Mouse (Mus musculus) urinary bladder, adult 2 months (tissue): ENCODE results near the gene Dnaja3. TPM values are rescaled to one million over a fixed set of nuclear protein-coding genes. Genes with fewer than 3 reads are reported as not detected.

Experiments used
- DNase-seq: peaks from one replicate; pipeline ENCODE4 v3.0.0; 2022; ENCODE audit warnings: low spot score
- polyA plus RNA-seq: library from polyadenylated mRNA; depleted of rRNA; stranded (reverse); fragments of >200 nt; gene quantifications from 2 replicates; pipeline ENCODE4 v1.2.3, GENCODE M21; 2012

The Dnaja3 gene
- polyA plus RNA-seq, 1 experiment = 37.9 TPM

- DNase-seq = no peak
Observed at GRCm38 (mm10) chr16:4642937-4643336, 3.1 kb downstream of the Dnaja3 start.

DNA sequence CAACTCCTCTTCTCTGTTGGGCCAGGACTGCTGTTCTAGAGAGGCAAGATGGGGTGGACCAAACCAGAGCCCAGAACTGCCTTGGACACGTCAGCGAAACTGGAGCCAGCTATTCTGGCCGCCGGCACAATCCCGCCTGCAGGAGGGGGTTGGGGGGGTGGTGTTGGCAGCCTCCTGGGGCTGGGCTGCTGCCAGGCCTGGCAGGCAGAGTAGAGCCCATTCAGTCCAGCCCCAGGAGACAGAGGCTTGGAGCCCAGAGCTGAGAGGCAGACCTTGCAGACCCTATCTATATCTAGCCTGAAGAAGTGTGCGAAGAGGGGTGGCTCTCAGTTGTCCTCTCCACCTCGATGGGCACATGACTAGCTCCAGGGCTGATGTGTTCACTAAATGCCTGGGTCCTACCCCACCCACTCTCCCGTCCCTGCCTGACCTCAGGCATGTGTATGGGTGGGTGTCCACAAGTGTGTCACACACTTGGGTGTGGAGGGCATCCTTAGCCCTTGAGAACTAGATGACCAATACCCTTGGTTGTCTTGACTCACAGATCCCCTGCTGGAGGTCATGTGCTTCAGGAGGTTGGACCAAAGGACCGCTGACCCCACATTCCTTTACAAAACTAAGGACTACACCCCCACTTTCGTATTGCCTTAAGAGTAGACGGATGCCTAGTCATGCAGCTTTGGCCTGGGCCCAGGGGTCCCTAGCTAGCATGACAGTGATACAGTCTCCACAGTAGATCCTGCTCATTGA is 4.1 kb downstream of the Dnaja3 start:
- DNase-seq = peak; percentile 59

- DNase-seq = no peak
Observed at GRCm38 (mm10) chr16:4645867-4646266, 6.1 kb downstream of the Dnaja3 start.

DNA sequence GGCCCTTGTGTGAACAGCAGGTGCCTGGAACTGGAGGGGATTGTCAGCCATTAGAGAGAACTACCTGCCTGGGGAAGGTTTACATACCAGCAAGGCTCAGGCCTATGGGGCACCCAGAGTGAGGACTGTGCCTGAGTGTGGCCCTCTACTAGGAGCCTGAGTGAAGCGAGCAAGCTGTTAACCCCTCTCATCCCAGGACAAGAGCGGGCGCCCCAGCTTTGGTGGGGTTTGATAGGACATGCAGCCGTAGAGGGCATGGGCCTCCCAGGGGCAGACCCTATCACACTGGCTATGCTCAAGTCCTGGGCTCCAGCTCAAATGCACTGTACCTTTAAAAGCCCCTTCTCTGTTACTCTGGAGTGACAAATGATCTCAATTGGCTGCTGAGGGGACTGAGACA is 7.0 kb downstream of the Dnaja3 start:
- DNase-seq = no peak

DNA sequence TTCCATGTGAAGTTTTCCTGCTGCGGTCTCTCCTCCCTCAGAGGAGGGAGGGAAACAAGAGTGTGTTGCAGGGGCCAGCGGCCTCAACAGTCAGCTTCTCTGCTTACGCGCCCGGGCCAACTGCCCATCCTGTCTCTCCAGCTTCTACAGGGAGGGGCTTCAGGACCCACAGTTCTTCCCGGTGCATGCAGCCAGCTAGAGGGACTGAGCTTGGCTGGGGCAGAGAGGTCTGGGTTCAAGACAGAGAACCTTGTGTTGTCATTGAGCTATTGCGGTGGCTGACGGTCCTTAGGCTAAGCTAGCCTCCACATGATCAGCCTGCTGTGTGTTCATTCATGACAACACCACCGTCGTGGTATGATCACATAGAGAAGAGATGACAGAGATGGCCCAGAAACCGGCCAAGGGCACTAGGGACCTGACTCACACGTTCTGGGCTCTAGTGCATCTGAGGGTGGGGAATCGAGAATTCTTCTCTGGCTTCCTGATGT is 7.9 kb downstream of the Dnaja3 start:
- DNase-seq = no peak

- no peak for DNase-seq
Observed at GRCm38 (mm10) chr16:4648416-4649023, 8.7 kb downstream of the Dnaja3 start.

DNA sequence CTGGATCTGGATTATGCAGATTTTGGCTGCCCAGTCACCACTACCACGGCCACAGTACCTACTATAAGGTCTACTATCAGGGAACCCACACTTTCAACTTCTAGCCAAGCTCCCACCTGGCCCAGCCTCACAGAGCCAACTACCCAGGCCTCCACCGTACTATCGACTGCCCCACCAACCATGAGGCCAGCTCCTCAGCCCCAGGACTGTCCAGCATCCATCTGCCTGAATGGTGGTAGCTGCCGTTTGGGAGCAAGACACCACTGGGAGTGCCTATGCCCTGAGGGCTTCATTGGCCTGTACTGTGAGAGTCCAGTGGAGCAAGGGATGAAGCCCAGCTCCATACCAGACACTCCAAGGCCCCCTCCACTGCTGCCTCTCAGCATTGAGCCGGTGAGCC is 9.4 kb downstream of the Dnaja3 start:
- no peak for DNase-seq

GRCm38 (mm10) chr16:4649692-4650091 is 9.9 kb downstream of the Dnaja3 start:
- DNase-seq = no peak

DNA sequence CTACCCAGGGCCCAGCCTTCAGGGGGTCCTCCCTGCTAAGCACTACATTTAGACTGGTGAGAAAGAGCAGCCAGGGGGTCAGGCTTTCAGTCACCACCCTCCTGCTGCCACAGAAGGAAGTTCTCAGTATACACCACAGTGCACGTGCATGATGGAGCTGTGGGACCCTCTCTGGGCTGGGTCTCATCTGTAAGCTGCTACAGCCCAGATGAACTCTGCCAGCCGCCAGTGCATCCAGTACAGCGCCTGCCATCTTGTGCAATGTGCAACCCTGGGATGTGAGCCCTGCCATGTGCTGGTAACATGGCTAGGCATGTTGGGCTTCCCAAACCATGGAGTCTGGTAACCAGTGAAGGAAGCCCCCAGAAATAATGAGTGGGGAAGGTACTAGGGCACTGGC is 10.4 kb downstream of the Dnaja3 start:
- no peak for DNase-seq

DNA sequence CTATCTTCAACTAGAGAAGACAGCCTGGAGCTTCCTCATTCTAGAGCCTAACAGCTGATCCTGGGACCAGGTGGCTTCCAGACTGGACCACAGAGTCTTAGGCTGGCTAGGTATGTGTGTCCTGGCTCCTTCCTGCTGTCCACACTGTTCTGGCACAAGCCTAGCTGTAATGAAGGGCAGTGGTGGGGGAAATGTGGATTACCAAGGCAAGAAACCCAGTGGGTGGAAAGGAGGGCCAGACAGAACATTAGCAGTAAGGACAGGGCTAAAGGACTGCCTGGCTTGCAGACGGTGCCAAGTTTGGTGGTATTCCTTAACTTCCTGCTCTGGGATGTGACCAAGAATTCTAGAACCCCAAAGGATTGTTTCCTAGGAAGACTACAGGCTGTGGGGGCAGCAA is 11.3 kb downstream of the Dnaja3 start:
- no peak for DNase-seq

DNA sequence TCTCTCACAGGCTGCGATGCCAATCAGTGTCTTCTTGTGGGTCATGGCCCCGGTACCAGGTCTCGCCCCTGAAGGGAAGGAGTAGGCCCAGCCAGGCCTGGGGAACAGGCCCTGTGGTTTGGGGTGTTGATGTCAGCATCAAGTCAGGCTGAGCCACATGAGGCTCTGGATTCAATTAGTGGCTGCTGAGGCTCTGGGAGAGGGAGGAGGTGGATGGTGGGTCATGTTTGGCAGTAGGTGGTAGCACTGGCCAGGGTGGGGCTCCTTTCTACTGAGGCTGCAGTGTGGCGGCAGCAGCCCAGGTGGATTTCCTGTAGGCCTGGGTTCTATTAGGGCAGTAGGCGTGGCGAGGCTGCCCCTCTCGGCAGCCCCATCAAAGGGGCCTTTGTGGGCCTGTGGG is 11.8 kb downstream of the Dnaja3 start:
- DNase-seq = no peak

DNA sequence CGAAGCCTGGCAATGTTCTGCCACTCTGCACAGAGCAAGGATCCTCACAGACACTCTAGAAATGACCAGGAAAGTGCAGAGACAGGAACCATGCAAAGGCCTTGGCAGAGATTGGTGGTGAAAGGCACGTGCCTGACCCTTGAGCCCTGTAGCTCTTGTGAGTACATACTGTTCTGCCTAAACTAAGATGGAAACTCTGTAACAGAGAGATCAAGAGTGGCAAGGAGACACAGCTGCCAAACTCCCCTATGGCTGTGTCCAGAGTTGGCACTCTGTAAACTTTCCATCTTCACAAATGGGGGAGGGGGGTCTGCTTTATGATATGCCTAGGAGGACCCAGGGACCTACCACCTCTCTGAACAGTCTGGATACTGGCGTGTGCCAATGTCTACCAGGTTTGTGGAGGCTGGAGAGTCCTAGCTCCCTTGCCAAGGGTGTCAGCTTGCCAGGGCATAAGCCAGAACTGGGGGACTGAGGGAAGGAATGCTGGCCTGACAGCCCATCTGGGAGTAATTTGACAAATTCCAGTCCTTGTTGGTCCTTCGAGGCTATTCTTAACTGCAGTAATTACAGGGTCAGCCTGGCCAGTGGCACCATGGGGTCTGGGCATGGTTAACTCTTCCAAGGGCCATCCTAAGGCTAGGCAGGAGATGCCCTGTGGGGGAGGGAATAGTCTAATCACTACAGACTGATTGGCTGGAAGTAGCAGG is 13.1 kb downstream of the Dnaja3 start:
- DNase-seq = no peak

- no peak for DNase-seq
Observed at GRCm38 (mm10) chr16:4654706-4655105, 14.9 kb downstream of the Dnaja3 start.

GRCm38 (mm10) chr16:4655251-4655734 is 15.5 kb downstream of the Dnaja3 start:
- no peak for DNase-seq

GRCm38 (mm10) chr16:4655764-4656570 is 16.2 kb downstream of the Dnaja3 start:
- no peak for DNase-seq

DNA sequence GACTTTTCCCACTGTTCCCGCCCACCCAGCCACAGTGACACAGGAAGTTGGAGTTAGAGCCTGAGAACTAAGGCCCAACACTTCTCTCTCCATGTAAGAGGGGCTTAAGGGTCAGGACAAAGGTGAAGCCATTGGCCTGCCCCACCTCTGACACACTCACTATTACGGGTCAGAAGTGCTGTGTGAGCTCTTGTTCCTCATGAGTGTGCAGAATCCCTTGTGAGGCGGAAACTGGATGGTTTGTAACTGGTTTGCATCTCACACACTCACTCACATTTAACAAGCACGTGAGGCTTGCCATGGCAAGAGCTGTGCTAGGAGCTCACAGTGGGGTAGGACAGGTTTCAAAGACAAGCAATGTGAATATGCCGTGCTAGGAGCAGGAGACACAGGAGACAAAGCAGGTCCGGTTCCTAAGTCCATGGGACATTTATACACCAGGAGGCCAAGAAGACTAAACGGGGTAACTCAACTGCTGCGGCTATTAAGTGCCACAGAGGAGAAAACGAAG is 16.8 kb downstream of the Dnaja3 start:
- DNase-seq = no peak

DNA sequence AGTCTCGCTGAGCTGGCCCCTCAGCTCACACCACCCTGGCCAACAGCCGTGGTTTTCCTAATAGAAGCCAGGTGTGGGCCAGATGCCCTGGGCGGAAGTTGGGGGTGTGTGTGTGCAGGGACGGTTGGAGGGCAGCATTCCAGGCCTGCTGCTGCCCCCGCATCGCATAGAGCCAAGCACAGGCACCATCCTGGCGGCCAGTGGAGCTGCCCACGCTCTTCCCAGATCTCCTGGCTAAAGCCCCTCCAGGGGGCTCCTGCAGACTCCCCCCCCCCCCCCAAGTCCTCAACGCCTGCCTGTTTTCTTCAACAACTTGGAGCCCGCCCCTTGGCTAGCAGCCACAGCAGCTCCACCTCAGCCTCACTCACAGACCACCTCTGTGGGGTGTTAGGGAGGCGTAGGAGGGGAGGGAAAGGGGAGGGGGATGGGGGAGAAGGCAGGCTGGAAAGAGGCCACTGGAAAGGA is 19.0 kb downstream of the Dnaja3 start:
- no peak for DNase-seq

- DNase-seq = no peak
Observed at GRCm38 (mm10) chr16:4659326-4659725, 19.5 kb downstream of the Dnaja3 start.

DNA sequence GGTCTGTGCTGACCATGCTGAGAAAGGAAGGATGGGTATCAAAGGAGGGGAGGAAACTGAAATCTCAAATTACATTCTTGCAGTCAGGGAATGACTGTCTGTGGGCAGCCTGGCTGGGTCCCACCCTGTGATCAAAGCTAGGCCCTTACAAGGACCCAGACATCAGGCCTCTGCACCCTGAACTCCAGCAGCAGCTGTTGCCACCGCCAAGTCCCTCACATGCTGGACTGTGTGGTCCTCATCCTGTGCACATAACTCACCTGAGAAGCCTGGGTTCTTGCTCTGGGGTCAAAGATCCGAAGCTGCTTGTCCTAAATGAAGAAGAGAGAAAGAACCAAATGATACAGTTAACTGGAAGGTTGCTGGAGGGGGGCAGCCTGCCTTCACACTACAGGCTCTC is 21.8 kb downstream of the Dnaja3 start:
- DNase-seq = no peak

DNA sequence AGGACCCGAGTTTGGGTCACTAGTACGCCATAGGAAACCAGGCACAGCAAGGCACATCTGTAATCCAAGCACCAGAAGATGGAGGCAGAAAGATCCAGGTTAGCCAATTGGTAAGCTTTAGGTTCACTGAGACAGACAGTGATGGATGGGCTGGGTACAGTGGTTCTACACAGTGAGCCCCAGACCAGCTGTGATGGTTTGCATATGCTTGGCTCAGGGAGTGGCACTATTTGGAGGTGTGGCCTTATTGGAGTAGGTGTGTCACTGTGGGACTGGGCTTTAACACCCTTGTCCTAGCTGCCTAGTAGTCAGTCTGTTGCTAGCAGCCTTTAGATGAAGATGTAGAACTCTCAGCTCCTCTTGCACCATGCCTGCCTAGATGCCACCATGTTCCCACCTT is 24.0 kb downstream of the Dnaja3 start:
- DNase-seq = no peak

DNA sequence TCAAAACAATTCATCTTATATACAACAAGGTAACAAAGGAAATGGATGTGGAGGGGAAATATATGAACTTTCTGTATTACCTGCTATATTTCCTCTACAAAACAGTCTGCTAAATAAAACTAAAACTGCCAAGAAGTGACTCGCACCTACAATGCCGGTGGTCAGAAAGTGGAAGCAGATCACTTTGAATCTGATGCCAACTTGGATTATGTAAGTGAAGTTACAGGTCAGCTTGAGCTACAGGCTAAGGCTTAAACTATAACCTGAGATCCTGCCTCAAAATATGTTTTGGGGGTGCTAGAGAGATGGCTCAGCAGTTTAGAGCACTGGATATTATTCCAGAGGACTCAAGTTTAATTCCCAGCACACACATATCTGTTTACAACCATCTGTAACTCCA is 25.9 kb downstream of the Dnaja3 start:
- DNase-seq = no peak
